Mouse (Mus musculus) midbrain, embryonic 11.5 days (tissue): ENCODE measurements at regions not wholly inside any gene's neighbourhood (a gene's known extent, or its start where the extent isn't known, plus 50 kb on each side); places are given as distances from the start of the nearest gene placed in this dataset.

ENCODE experiments used
- ATAC-seq: fragments of 200-750 bp; cut with Nextera tagmentation; 2 replicates; pipeline ENCODE4 v1.8.0; 2017; ENCODE audit warnings: moderate TSS enrichment, moderate library complexity; ENCODE audit not compliant: low FRiP score
- DNase-seq: peaks from one replicate; pipeline ENCODE4 v3.0.0; 2015; ENCODE audit warnings: low spot score; ENCODE audit errors: missing footprints
- H3K27ac ChIP-seq: fragments of 300-500 bp; sonication (generic); 2 replicates; pipeline ENCODE4 v1.5.1; 2014; ENCODE audit warnings: low read depth, low read length
- H3K27me3 ChIP-seq: fragments of 300-500 bp; sonication (generic); 2 replicates; pipeline ENCODE4 v1.6.1; 2014; ENCODE audit warnings: mild to moderate bottlenecking, low read length, moderate library complexity, mixed read lengths; ENCODE audit not compliant: control insufficient read depth, insufficient read depth
- H3K36me3 ChIP-seq: fragments of 300-500 bp; sonication (generic); 2 replicates; pipeline ENCODE4 v1.6.1; 2014; ENCODE audit warnings: mild to moderate bottlenecking, low read length, moderate library complexity, mixed read lengths; ENCODE audit not compliant: control insufficient read depth, insufficient read depth
- H3K4me1 ChIP-seq: fragments of 300-500 bp; sonication (generic); 2 replicates; pipeline ENCODE4 v1.6.1; 2014; ENCODE audit warnings: low read length; ENCODE audit not compliant: control insufficient read depth, insufficient read depth
- H3K4me2 ChIP-seq: fragments of 300-500 bp; sonication (generic); 2 replicates; pipeline ENCODE4 v1.6.1; 2014; ENCODE audit warnings: mild to moderate bottlenecking, moderate library complexity
- H3K4me3 ChIP-seq: fragments of 300-500 bp; sonication (generic); 2 replicates; pipeline ENCODE4 v1.5.1; 2014; ENCODE audit warnings: low read depth, low read length
- H3K9ac ChIP-seq: fragments of 300-500 bp; sonication (generic); 2 replicates; pipeline ENCODE4 v1.6.1; 2014; ENCODE audit warnings: low read length
- H3K9me3 ChIP-seq: fragments of 300-500 bp; sonication (generic); 2 replicates; pipeline ENCODE4 v1.6.1; 2016; ENCODE audit warnings: low read length; ENCODE audit not compliant: control insufficient read depth
- WGBS: fragments of 180-500 bp; shearing (Covaris S2); extraction: QIAGEN DNeasy Blood & Tissue Kit; methylation state at CpG from one replicate; pipeline ENCODE4 v1.1.7; 2014; 5-methylcytosine and 5-hydroxymethylcytosine counted together

DNA sequence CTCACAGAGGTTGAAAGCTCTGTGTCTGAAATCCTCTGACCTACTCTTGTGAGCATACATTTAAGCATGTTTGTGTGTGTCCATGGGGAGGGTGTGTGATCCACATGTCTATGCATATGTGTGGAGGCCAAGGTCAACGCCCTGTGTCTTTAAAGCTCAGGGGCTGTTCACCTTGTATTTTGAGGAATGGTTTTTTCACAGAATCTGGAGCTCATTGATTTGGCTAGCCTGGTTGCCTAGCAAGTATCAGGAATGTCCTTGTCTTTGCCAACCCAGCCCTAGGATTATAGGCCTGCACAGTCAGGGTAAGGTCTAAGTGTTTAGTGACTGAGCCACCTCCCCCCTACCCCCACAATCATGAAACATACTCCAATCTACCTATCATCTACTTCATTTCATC, 394.0 kb upstream of the Plxna2 start:
- H3K27ac ChIP-seq: peak overlapping the region; percentile 67
- no peaks in the 10 kb centered on the region for H3K36me3 ChIP-seq
- H3K4me1 ChIP-seq: peaks cover 33% of the 10 kb centered on the region
- WGBS: 79% methylated on average over 1 of the region's 1 CpGs
- ATAC-seq (peak; percentile 38; the same call in 1 of the 2 replicates), DNase-seq (no peak)
- H3K9ac ChIP-seq: no peak overlapping the region
- H3K27me3 ChIP-seq: no peaks in the 10 kb centered on the region
- H3K9me3 ChIP-seq: no peaks in the 10 kb centered on the region
- no peak overlapping the region for H3K4me2 ChIP-seq
- H3K4me3 ChIP-seq: no peak overlapping the region

DNA sequence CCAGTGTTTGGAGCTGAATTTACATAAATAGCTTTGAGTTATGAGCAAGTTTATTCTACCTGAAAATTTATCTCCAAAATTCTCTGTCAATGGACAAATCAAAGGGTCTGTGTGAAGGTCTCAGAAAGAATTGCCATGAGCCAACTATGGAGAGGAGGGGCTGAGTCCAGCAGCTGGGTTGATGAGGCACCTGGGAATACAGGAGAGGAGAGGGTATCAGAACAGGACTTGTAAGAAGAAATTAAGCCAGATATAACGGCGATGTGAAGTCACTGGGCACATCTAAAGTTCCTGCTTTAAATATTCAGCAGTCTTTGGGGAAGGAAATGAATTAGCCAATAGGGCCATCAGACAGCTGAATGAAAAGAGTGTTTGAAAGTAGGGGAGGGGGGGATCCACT, 394.4 kb upstream of the Plxna2 start:
- peak; percentile 85 for DNase-seq

DNA sequence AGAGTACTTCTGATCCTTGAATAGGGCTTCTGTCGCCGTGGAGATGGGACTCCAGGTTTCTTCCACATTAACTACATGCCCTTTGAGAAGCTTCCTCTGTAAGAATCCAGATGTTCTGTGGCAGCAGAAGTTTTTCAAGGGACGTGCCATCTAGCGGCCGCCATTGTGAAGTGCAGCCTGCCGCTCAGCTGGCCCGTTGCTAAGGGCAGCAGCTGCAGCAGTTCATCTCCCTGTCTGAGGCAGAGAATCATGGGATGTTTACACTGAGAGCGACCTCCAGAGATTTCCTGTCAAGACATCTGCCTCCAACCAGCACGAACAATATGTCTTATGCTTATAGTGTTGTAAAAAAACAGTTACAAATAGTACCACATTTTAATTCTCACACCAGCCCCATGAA, 395.0 kb upstream of the Plxna2 start:
- Histone ChIP-seq H3K4me1 (peaks cover 33% of the 10 kb centered on the region), H3K27me3 (no peaks in the 10 kb centered on the region), H3K4me3 (no peak overlapping the region), H3K27ac (peak overlapping the region; percentile 67; the same call in 1 of the 2 replicates), H3K4me2 (no peak overlapping the region), H3K9me3 (no peaks in the 10 kb centered on the region), H3K36me3 (no peaks in the 10 kb centered on the region), H3K9ac (no peak overlapping the region)
- 2% methylated on average over 9 of the region's 9 CpGs for WGBS
- peak; percentile 98 for DNase-seq
- peak; percentile 81 for ATAC-seq

More for the DNA sequence above, 394.4 kb upstream of the Plxna2 start:
- peaks cover 33% of the 10 kb centered on the region for H3K4me1 ChIP-seq
- H3K4me2 ChIP-seq: no peak overlapping the region
- H3K27me3 ChIP-seq: no peaks in the 10 kb centered on the region
- peak overlapping the region; percentile 67 for H3K27ac ChIP-seq
- ATAC-seq: peak; percentile 43
- no peak overlapping the region for H3K9ac ChIP-seq
- H3K36me3 ChIP-seq: no peaks in the 10 kb centered on the region
- no peak overlapping the region for H3K4me3 ChIP-seq
- WGBS: 43% methylated on average over 2 of the region's 2 CpGs
- no peaks in the 10 kb centered on the region for H3K9me3 ChIP-seq

DNA sequence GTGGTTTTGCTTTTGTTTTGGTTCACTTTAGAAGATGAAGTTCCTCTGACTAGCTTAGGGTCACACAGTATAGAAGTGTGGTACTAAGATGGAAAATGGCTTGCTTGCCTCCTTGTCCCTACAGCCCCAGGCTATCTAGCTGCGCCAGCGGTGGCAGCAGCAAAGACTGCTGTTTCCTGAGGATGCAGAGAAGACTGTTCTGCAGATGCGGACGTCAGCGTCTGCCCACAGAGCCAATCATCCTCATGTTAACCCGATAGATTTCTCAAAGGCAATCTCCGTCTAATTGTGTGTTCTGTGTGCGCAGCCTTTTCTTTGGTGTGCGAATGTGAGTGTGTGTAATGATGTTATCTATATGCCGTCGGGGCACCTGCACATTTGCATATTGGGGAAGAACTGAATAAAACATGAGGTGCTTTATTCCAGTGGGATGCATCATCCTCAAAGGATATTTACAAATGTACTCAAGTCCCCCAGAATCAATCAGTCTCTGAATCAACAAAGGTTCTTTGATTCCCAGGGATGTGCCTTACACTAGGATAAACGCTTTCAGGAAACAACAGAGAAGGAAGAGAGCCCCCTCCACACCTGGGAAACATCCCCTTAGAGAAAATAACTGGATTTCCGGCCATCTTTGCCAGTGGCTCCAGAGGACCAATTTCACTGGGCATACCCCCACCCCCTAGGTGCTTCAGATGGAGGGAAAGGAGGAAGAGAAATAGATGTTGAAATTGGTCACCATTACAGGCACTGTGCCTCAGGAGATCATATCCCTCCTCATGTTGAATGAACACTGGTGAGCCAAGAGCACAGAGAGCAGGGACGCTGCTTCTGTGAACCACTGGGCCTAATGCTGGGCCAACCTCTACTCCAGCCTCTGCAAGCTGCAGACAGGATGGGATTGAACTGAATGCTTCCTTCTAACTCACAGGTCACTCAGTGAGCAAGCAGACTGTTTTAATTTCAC, 409.7 kb upstream of the Plxna2 start:
- Histone ChIP-seq H3K27me3 (no peaks in the 10 kb centered on the region), H3K36me3 (no peaks in the 10 kb centered on the region), H3K4me3 (no peak overlapping the region), H3K4me2 (no peak overlapping the region), H3K4me1 (0 out of 2 replicates have a peak, but pooled peaks cover 3% of the 10 kb centered on the region), H3K9ac (peak overlapping the region; percentile 20; the same call in 1 of the 2 replicates), H3K27ac (peak overlapping the region; percentile 68), H3K9me3 (no peaks in the 10 kb centered on the region)
- peak; percentile 87 for ATAC-seq
- WGBS: 42% methylated on average over 14 of the region's 14 CpGs
- DNase-seq: peak; percentile 86

DNA sequence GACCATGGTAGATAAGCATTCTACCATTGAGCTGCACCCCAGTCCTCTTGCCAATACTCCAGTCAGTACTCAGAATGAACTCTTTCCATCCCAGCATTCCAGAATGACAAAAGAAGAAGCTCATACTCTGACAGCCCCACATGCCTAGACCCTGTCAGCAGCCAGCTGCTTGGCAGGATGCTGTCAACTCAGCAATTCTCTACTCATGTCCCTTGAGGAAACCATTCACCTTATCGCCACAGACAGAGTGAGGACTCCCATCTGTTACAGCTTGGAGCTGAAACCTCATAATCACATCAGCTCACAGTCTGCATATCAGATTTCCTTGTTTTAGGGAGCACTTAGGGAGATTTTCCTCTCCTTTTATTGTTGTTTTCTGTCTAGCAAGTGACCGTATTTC, 420.5 kb upstream of the Plxna2 start:
- Histone ChIP-seq H3K27ac (no peak overlapping the region), H3K27me3 (no peaks in the 10 kb centered on the region), H3K9ac (no peak overlapping the region), H3K4me1 (no peaks in the 10 kb centered on the region), H3K4me2 (no peak overlapping the region), H3K4me3 (no peak overlapping the region), H3K9me3 (no peaks in the 10 kb centered on the region), H3K36me3 (no peaks in the 10 kb centered on the region)
- WGBS: 68% methylated on average over 2 of the region's 2 CpGs
- ATAC-seq: no peak
- no peak for DNase-seq

DNA sequence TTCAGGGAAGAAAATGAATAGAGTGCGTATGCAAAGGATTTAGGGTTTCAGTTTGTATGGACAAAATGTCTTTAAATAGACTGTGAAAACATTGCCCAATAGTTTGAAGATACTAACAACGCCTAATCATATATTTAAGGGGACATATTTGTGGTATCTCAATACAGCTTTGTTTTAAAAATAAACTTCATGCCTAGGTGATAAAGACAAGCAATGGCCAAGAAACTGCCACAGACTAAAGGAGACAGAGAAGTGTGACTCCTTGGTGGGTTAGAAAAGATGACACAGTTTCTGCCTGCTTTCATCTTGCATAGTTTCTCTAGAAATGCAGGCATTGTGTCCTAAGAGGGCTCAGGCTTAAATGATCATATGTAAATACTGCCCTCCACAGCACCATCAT, 435.7 kb upstream of the Plxna2 start:
- no peaks in the 10 kb centered on the region for H3K9me3 ChIP-seq
- no peak overlapping the region for H3K9ac ChIP-seq
- H3K4me1 ChIP-seq: no peaks in the 10 kb centered on the region
- H3K4me2 ChIP-seq: no peak overlapping the region
- no peak overlapping the region for H3K27ac ChIP-seq
- H3K27me3 ChIP-seq: no peaks in the 10 kb centered on the region
- ATAC-seq (no peak), DNase-seq (no peak)
- no peak overlapping the region for H3K4me3 ChIP-seq
- no peaks in the 10 kb centered on the region for H3K36me3 ChIP-seq
- 88% methylated on average over 2 of the region's 2 CpGs for WGBS

DNA sequence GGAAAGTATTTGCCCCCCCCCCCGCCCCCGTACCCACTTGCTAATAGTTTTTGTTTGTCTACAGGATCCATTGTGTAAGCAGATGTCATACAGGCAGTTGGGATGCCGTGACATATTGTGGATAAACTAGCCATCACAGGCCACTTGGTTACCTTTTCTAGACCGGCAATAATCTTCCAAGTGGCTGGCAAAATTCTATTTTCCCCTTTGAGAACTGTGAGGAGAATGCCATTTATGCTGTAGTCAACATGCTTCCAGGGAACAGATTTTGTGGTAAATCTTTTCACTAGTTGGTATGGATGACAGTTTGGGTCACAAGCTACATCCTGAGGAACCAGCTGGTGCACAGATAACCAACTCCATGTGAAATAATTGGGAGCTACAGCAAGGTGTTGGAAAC, 456.5 kb upstream of the Plxna2 start:
- DNase-seq: no peak
- Histone ChIP-seq H3K4me1 (peaks cover 8% of the 10 kb centered on the region), H3K27ac (no peak overlapping the region), H3K9me3 (no peaks in the 10 kb centered on the region), H3K9ac (no peak overlapping the region), H3K4me2 (no peak overlapping the region), H3K36me3 (no peaks in the 10 kb centered on the region), H3K4me3 (no peak overlapping the region), H3K27me3 (no peaks in the 10 kb centered on the region)
- ATAC-seq: peak; percentile 11; the same call in 1 of the 2 replicates
- 83% methylated on average over 4 of the region's 4 CpGs for WGBS

DNA sequence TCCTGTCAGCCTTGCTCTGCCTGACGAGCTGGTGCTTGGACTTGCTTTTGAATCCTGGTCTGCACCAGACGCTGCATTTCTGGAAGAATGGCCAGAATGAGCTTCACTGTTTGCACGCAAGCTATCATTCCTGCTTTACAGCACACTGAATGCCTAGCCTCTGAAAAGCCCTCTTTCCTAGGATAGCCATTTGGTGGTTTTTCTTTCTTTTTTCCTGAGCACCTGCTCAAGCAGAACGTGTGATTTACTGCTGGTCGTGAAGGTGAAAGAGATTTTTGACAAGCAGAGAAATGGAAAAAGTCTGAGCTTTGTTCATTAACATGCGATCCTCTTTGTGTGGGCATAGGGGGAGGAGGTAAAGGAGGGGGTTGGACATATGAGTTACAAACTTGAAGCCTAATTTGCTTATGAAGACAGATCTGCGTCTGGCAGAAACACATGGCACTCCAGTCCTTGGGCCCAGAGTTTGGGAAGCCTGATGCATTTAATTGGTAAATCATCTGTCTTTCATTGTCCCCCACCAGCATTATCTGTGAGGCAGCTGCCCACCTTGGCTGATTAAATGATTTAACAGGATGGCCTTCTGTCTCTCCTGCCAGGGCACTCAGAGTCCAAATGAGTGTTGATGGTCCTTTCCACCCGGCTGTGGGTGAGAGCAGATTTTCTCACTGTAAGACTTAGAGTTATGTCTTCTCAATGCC, 457.1 kb upstream of the Plxna2 start:
- no peak for DNase-seq
- Histone ChIP-seq H3K27me3 (no peaks in the 10 kb centered on the region), H3K4me3 (no peak overlapping the region), H3K4me2 (no peak overlapping the region), H3K9me3 (no peaks in the 10 kb centered on the region), H3K9ac (0 out of 2 replicates have a peak overlapping the region, but pooled peaks have one; percentile 4), H3K27ac (0 out of 2 replicates have a peak overlapping the region, but pooled peaks have one; percentile 5), H3K36me3 (no peaks in the 10 kb centered on the region), H3K4me1 (peaks cover 8% of the 10 kb centered on the region)
- peak; percentile 81 for ATAC-seq
- 32% methylated on average over 8 of the region's 8 CpGs for WGBS

DNA sequence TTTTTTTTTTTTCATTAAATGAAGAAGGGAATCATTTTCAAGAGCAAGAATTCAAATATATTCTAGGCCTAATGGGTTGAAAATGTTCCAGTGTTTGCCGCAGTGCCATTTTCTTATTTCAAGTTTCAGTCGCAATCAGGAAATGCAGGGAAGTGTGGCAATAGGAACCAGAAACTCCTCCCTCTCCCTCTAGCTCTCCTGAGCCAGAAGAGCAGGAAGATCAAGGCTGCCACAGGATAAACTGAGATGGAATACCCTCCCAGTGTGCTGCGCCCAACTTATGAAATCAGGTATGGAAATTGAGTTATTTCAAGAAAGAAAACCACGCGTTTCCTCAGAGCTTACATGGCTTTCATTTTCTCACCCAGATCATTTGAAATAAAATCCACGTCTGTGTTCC, 460.8 kb upstream of the Plxna2 start:
- ATAC-seq: no peak
- Histone ChIP-seq H3K27me3 (no peaks in the 10 kb centered on the region), H3K4me1 (peaks cover 8% of the 10 kb centered on the region), H3K4me2 (no peak overlapping the region), H3K36me3 (no peaks in the 10 kb centered on the region), H3K9me3 (no peaks in the 10 kb centered on the region), H3K27ac (no peak overlapping the region), H3K9ac (no peak overlapping the region), H3K4me3 (no peak overlapping the region)
- WGBS: 92% methylated on average over 6 of the region's 6 CpGs
- DNase-seq: no peak
